In the genomic region with DNA sequence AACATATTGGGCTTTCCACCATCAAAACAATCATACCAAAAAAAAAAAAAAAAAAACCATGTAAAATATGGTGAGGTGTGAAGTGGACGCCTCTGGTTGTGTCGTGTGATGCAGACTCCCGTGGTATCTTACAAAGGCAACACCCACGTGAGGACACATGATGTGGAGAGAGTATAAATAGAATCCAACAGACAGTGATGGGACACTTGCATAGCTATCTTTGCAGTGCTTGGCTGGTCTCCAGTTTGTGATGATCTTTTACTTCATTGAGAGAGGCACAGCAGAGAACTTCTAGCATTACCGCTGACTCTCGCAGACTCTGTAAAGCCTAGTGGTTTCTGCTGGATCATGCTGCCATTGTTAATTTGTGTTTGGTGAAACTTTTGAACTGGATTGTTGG, we compare ENCODE assay signal across 2 mouse cellular contexts.
A peak's percentile ranks its signal among the peaks of the same experiment; 100 is the strongest.
TF ChIP-seq lines count a peak whose summit lies in the region.

No protein-coding gene starts in this region.

TF ChIP-seq in MEL, 35 proteins besides CTCF, POLR2A, EP300 and RAD21:
- TF ChIP-seq USF1 (IDR thresholded peaks at IDR 0.05; ENCODE audit: low read depth, low read length), result peak; percentile 81
- peak in 1 of 2 experiments; percentile 49; a peak in 1 of 4 replicates for TF ChIP-seq USF2 (IDR thresholded peaks at IDR 0.05; ENCODE audit: borderline replicate concordance in 1 of 2, insufficient read depth in 1 of 2, low read depth in 1 of 2, low read length in 2 of 2)
- peak; percentile 61; the same call in 1 of the 2 replicates for TF ChIP-seq BHLHE40 (IDR thresholded peaks at IDR 0.05; ENCODE audit: borderline replicate concordance, low read depth, low read length)
- TF ChIP-seq ETS1 (IDR thresholded peaks at IDR 0.05; ENCODE audit: low read depth, low read length), result no peak; the same call in 1 of the 2 replicates
- TF ChIP-seq SMC3 (IDR thresholded peaks at IDR 0.05; ENCODE audit: low read depth, low read length), result no peak
- peak; percentile 84; the same call in 1 of the 2 replicates for TF ChIP-seq MEF2A (IDR thresholded peaks at IDR 0.05; ENCODE audit: extremely low read depth, insufficient replicate concordance, low read depth, low read length, poor library complexity, severe bottlenecking)
- TF ChIP-seq SIN3A (IDR thresholded peaks at IDR 0.05; ENCODE audit: low read length), result no peak
- TF ChIP-seq ZNF384 (IDR thresholded peaks at IDR 0.05; ENCODE audit: low read depth, low read length), result no peak

TF ChIP-seq in myocyte, 11 proteins besides CTCF, POLR2A, EP300 and RAD21:
- peak; percentile 30 for TF ChIP-seq USF1 (IDR thresholded peaks at IDR 0.05; ENCODE audit: low read depth)
- TF ChIP-seq TCF3 (IDR thresholded peaks at IDR 0.05; ENCODE audit: insufficient read length, low read depth), result no peak
